Mouse (Mus musculus): ENCODE data around the gene Zfp524. TPM values are rescaled to one million over a fixed set of nuclear protein-coding genes. Genes with fewer than 3 reads are reported as not detected.
"Not testable (repeated sequence)": the region's sequence is repeated elsewhere in the genome, so short reads cannot be mapped to it uniquely, and the experiment has no call there.

Zfp524 gene
- polyA plus RNA-seq, 1 experiment from 2014 or later: 9.3 TPM

DNA sequence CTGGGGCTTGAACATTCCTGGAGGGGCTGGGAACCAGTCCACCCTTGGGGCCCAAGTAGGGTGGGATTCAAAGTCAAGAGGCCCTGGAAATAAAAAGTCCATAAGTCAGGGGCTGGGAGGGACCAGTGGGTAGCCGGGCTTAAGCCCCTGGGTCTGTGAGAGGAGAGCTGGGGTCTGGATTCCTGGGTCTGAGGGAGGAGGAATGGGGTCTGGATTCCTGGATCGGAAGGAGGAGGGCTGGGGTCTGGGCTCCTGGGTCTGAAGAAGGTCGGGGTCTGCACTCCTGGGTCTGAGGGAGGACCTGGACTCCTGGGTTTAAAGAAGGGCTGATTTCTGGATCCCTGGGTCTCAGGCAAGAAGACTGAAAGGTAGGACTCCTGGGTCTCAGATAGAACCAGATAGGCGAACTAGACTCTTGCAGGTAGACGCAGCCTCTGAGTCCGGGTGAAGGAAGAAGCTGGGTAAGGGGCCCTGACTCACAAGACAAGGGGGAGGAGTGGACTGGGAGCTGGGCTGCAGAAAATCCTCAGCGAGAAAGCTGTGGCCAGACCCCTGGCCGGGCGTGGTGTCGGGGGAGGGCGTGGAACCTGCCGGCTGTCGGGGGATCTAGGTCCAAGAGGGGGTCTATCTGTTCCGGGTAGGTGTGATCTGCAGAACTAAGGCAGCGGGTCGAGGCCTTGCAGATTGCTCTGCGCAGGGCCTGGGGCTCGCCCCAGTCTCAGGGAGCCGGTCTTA lies 18.8 kb upstream of the Zfp524 start:
- WGBS: 6% methylated on average over 19 of the region's 19 CpGs
- H3K27ac ChIP-seq: peak overlapping the region; percentile 61

DNA sequence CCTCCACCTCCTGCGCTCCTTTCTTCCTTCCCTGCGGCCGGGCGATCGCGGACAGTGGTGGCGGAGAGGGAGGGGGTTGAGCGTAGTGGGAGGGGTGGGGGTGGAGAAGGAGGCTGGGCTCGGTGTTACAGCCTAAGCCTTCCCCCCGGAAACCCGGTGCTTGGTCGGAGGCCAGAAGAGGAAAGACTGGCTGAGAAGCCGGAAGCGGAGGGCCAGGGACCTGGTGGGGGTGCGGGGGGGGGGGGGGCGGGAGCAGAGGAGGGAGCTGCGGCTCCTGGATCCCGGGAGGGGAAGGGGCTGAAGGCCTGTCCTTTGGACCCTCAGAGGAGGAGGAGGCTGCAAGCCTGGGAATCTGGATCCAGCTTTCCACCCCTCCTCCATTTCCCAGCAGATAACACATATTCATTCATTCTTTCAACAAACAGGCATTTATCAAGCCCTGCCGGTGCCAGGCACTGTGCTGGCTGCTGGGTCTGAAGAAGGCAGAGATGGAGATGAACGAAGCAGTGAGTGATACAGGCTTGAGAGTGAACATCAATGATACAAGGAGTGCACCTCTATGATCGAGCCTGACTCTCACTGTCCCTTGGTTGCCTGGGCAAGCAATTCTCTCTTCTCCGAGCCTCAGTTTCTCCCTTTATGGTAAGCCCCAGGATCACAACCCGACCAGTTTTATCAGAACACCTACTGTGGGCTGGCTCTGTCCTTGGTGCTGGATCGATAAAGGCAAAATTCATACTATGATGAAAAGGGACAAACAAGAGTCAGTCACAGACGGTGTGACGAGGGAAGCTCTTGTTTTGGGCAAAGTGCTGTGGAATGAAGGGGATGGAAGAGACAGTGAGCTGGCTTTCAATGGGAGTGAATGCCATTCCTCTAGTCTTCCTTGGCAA lies 18.0 kb upstream of the Zfp524 start, which contains the start of gene Zfp579:
TSS of gene Zfp579 (minus strand) at position 156 of the 893 bp plus-strand sequence.
- Histone ChIP-seq H3K9ac (peak within 1 kb of the TSS; percentile 85), H3K9me3 (peaks cover 19% of the 10 kb centered on the region), H3K27ac (peak within 1 kb of the TSS; percentile 61), H3K4me2 (replicated peaks) (peak within 1 kb of the TSS; percentile 71), H3K36me3 (peaks cover 32% of the 10 kb centered on the region), H3K27me3 (peaks cover 24% of the 10 kb centered on the region), H3K4me1 (peaks cover 28% of the 10 kb centered on the region), H3K4me3 (peak within 1 kb of the TSS; percentile 74)
- peak; percentile 73 for ATAC-seq (ENCODE audit: insufficient number of reproducible peaks, insufficient read depth, low FRiP score, low TSS enrichment)
- WGBS: 4% methylated on average over 17 of the region's 26 CpGs

More for the DNA sequence above, 18.8 kb upstream of the Zfp524 start:
- ATAC-seq (ENCODE audit: insufficient number of reproducible peaks, insufficient read depth, low FRiP score, low TSS enrichment): peak; percentile 54
- peaks cover 38% of the 10 kb centered on the region for H3K36me3 ChIP-seq
- peaks cover 24% of the 10 kb centered on the region for H3K27me3 ChIP-seq
- H3K4me3 ChIP-seq: peak overlapping the region; percentile 74
- peak overlapping the region; percentile 71 for H3K4me2 ChIP-seq (replicated peaks)
- peak overlapping the region; percentile 85 for H3K9ac ChIP-seq
- peaks cover 28% of the 10 kb centered on the region for H3K4me1 ChIP-seq
- peaks cover 27% of the 10 kb centered on the region for H3K9me3 ChIP-seq

DNA sequence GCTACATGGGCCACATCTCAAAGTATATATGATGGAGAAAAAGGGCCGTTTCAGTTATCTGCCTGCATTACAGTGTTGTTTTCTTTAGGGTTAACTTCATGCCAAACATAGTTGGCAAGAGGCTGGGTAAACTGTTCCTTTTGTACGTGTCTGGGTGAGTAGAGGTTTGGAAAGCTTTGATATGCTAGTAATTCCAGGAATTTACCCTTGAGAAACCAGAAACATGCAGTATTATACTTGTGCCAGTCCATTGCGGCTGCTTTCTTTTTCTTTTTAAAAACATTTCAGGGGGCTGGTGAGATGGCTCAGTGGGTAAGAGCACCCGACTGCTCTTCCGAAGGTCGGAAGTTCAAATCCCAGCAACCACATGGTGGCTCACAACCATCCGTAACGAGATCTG lies 17.3 kb upstream of the Zfp524 start:
- Histone ChIP-seq H3K4me3 (peak overlapping the region; percentile 74), H3K9ac (peak overlapping the region; percentile 85), H3K36me3 (peaks cover 26% of the 10 kb centered on the region), H3K27me3 (peaks cover 24% of the 10 kb centered on the region), H3K9me3 (peaks cover 13% of the 10 kb centered on the region), H3K27ac (no peak overlapping the region), H3K4me1 (peaks cover 28% of the 10 kb centered on the region), H3K4me2 (replicated peaks) (peak overlapping the region; percentile 71)
- no peak for ATAC-seq (ENCODE audit: insufficient number of reproducible peaks, insufficient read depth, low FRiP score, low TSS enrichment)
- WGBS: 64% methylated on average over 8 of the region's 8 CpGs

DNA sequence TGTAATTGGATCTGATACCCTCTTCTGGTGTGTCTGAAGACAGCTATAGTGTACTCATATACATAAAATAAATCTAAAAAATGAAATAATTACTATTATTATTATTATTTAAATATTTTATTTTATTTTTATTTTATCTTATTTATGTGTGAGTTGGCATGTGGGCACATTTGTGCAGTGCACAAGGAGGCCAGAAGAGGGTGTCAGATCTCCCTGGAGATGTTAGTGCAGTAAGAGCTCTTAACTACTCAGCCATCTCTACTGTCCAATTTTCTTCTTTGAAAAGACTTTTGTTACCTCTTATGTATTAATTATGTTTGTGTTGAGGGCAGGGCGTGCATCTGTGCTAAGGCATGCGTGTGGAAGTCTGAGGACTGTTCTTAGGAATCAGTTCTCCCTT lies 14.3 kb upstream of the Zfp524 start:
- no peaks in the 10 kb centered on the region for H3K9me3 ChIP-seq
- no peak overlapping the region for H3K4me2 ChIP-seq (replicated peaks)
- peaks cover 11% of the 10 kb centered on the region for H3K4me1 ChIP-seq
- no peaks in the 10 kb centered on the region for H3K36me3 ChIP-seq
- no peak overlapping the region for H3K4me3 ChIP-seq
- H3K27ac ChIP-seq: no peak overlapping the region
- peaks cover 2% of the 10 kb centered on the region for H3K27me3 ChIP-seq
- H3K9ac ChIP-seq: no peak overlapping the region
- ATAC-seq (ENCODE audit: insufficient number of reproducible peaks, insufficient read depth, low FRiP score, low TSS enrichment): no peak
- WGBS: 72% methylated on average over 2 of the region's 2 CpGs

DNA sequence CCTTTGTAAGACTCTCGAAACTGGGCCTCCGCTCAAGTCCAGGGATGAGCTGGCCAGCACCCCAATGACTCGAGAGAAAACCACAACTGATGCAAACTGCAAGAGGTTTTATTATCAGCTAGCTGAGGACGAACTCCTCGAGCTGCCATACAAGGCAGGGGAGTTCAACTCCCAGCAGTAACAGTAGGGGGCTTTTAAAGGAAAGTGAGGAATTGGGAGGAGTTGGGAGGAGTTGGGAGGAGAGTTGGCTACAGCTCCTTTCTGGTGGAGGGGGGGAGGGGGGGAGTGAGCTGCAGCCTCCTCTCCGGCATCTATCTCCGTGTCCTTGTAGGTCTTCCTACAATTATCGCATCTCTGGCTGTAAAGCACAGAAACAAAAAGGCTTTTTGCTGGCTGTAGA lies 11.3 kb upstream of the Zfp524 start:
- H3K4me2 ChIP-seq (replicated peaks); H3K9me3 ChIP-seq; H3K9ac ChIP-seq; H3K27me3 ChIP-seq; H3K27ac ChIP-seq; H3K4me1 ChIP-seq; H3K4me3 ChIP-seq; ATAC-seq (ENCODE audit: insufficient number of reproducible peaks, insufficient read depth, low FRiP score, low TSS enrichment): not testable (repeated sequence)
- H3K36me3 ChIP-seq: peaks cover 18% of the 10 kb centered on the region
- WGBS: 65% methylated on average over 8 of the region's 8 CpGs

DNA sequence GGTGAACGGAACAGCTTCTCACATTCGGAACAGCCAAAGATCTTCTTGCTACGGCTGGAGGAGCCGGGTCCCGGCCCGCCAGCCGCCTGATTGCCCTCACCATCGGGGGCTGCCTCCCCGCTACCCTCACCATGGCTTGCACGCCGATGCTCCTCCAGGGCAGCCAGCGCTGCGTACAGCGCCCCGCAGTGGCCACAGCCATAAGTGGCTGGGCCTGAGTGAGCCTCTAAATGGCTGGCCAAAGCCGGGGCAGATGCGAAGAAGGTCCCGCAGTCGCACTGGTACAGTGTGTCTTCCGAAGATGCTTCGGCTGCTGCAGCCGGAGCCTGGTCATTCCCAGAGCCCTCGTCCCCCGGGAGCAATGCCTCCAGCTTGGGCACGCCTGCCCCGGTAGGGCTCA lies 6.0 kb upstream of the Zfp524 start:
- WGBS: 96% methylated on average over 26 of the region's 26 CpGs
- Histone ChIP-seq H3K4me1 (peaks cover 2% of the 10 kb centered on the region; the same call in 1 of the 2 replicates), H3K4me3 (no peak overlapping the region), H3K4me2 (replicated peaks) (no peak overlapping the region), H3K9me3 (no peaks in the 10 kb centered on the region), H3K27me3 (no peaks in the 10 kb centered on the region), H3K9ac (no peak overlapping the region), H3K36me3 (peaks cover 70% of the 10 kb centered on the region), H3K27ac (no peak overlapping the region)
- ATAC-seq (ENCODE audit: insufficient number of reproducible peaks, insufficient read depth, low FRiP score, low TSS enrichment): no peak

DNA sequence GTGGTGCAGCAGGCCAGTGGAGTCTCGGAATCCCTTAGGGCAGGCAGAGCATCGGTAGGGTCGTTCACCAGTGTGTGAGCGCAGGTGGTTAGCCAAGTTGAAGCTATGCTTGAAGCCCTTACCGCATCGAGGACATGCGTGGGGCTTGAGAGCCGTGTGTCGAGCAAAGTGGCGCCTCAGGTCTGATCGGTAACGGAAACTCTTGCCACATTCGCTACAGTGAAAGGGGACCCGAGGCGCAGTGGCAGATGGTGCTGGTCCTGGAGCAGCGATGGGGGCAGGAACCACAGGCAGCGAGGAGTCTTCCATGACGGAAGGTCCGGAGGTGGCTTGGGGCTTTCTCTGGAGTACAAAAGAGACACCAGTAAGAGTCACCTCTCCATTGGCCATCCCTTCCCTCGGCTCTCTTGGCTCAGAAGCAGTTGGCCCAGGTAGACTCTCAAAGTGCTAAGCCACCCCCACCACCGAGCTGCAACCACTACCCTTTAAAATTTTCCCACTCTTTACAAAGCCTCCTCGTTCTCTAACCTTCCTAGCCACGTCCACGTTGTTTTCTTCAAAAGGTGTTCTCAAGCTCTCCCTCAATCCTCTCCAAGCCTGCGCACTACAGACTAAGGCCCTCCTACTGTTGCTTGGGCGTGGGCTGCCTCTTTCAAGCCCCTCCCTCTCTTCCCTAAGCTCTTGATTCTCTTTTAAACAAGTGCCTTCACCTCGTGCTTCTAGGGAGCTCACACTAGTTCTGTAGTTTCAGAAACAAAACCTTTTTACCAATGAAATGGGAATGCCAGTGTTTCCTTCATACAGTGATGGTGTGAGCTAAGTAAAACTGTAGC lies 1.3 kb upstream of the Zfp524 start:
- Histone ChIP-seq H3K4me3 (0 out of 2 replicates have a peak overlapping the region, but pooled peaks have one; percentile 66), H3K27ac (no peak overlapping the region), H3K4me1 (peaks cover 11% of the 10 kb centered on the region; the same call in 1 of the 2 replicates), H3K9me3 (no peaks in the 10 kb centered on the region), H3K27me3 (no peaks in the 10 kb centered on the region), H3K4me2 (replicated peaks) (peak overlapping the region; percentile 59), H3K9ac (no peak overlapping the region), H3K36me3 (peaks cover 52% of the 10 kb centered on the region)
- no peak for ATAC-seq (ENCODE audit: insufficient number of reproducible peaks, insufficient read depth, low FRiP score, low TSS enrichment)
- 92% methylated on average over 27 of the region's 27 CpGs for WGBS

DNA sequence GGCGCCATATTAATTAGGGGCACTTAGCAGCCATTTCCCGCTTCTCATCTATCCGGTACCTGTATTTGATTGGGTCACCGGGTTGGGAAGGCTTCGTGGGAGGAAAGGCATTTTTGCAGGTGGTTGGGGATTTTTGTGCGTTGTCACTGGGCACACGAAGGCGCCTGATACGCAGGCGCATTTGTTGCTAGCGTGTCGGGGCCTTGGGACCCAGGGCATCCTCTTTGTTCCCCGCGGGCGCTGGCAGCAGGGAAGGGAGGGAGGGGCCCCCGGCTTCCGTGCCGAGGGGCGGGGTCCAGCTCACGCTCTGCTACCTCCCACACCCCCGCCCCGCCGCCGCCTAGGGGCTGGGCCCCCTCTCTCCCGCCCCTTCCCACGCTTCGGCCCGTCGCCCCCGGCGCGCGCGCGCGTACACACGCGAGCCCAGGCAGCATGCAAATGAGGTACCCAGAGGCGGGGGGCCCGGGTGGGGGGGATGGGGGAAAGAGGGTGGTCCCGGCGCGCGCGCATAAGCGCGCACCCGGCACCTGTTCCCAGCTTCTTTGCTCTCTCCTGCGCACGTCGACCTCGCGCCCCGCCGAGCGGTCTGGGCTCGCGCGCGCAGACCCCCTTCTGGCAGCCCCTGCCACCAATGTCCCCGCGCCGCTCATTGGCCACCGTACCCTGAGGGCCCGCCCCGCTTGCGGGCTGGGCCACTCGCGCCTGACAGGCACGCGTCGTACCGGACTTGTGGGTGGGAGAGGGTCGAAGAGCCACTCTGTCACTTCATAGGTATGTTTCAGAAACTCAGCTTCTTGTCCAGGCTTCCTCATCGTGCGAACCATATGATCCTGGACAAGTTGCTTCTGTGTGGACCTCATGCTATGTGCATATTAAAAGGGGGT lies 1.1 kb downstream of the Zfp524 start, which contains the start of gene Gm44973:
TSS of gene Gm44973 (plus strand) at position 379 of the 884 bp plus-strand sequence.
- Histone ChIP-seq H3K36me3 (peaks cover 27% of the 10 kb centered on the region), H3K9me3 (no peaks in the 10 kb centered on the region), H3K27me3 (no peaks in the 10 kb centered on the region), H3K27ac (peak within 1 kb of the TSS; percentile 98), H3K4me2 (replicated peaks) (peak within 1 kb of the TSS; percentile 59), H3K9ac (peak within 1 kb of the TSS; percentile 82), H3K4me1 (peaks cover 11% of the 10 kb centered on the region; the same call in 1 of the 2 replicates), H3K4me3 (peak within 1 kb of the TSS; percentile 66)
- peak; percentile 72 for ATAC-seq (ENCODE audit: insufficient number of reproducible peaks, insufficient read depth, low FRiP score, low TSS enrichment)
- WGBS: under 1% methylated on average over 67 of the region's 76 CpGs

DNA sequence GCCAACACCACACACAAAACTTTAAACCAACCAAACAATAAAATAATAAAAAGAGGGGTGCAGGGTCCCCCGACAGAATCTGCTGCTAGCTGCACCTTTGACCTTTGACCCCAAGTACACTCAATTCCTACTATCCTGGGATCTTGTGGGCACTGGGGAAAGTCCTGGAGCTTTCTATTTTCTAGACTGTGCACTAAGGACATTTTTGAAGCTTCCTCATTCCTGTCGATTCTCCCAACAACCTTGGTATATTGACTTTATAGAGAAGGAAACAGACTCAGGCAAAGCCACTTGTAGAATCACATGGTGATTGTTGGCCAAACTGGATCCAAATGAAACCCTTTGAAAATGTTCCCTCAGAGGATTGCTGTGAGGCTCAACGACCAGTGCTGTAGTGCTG lies 1.8 kb downstream of the Zfp524 start:
- peaks cover 20% of the 10 kb centered on the region for H3K36me3 ChIP-seq
- WGBS: 64% methylated on average over 3 of the region's 3 CpGs
- H3K9me3 ChIP-seq: no peaks in the 10 kb centered on the region
- H3K27me3 ChIP-seq: no peaks in the 10 kb centered on the region
- H3K27ac ChIP-seq: peak overlapping the region; percentile 98
- H3K4me2 ChIP-seq (replicated peaks): peak overlapping the region; percentile 59
- peaks cover 11% of the 10 kb centered on the region for H3K4me1 ChIP-seq
- peak overlapping the region; percentile 62 for H3K9ac ChIP-seq
- ATAC-seq (ENCODE audit: insufficient number of reproducible peaks, insufficient read depth, low FRiP score, low TSS enrichment): no peak
- peak overlapping the region; percentile 66 for H3K4me3 ChIP-seq

DNA sequence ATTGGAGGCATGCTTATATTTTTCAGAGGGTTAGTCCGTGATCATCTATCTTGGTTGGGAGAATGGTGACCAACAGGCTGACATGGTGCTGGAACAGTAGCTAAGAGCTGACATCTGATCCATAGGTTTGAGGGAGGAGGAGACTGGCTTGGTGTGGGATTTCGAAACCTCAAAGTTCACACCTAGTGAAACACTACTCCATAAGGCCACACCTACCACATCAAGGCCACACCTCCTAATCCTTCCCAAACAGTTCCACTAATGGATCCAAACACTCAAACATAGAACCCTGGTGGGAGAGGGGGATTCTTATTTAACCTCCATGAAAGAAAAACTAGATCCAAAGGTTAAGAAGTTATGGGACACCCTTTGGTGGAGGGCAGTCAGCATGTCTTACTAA lies 2.7 kb downstream of the Zfp524 start:
- Histone ChIP-seq H3K9ac (no peak overlapping the region), H3K4me2 (replicated peaks) (no peak overlapping the region), H3K36me3 (peaks cover 14% of the 10 kb centered on the region), H3K9me3 (no peaks in the 10 kb centered on the region), H3K4me3 (no peak overlapping the region), H3K4me1 (peaks cover 16% of the 10 kb centered on the region), H3K27ac (no peak overlapping the region), H3K27me3 (no peaks in the 10 kb centered on the region)
- WGBS: 95% methylated on average over 2 of the region's 2 CpGs
- ATAC-seq (ENCODE audit: insufficient number of reproducible peaks, insufficient read depth, low FRiP score, low TSS enrichment): no peak

Measured in embryonic facial prominence, embryonic 12.5 days (tissue).